Mouse (Mus musculus) WW6 (cell line): ENCODE results near the gene Arl2bp.

Experiments used
- DNase-seq: peaks from one replicate; pipeline ENCODE4 v3.0.0-alpha.2; 2013; ENCODE audit warnings: low read depth, low spot score

Gene Arl2bp

DNA sequence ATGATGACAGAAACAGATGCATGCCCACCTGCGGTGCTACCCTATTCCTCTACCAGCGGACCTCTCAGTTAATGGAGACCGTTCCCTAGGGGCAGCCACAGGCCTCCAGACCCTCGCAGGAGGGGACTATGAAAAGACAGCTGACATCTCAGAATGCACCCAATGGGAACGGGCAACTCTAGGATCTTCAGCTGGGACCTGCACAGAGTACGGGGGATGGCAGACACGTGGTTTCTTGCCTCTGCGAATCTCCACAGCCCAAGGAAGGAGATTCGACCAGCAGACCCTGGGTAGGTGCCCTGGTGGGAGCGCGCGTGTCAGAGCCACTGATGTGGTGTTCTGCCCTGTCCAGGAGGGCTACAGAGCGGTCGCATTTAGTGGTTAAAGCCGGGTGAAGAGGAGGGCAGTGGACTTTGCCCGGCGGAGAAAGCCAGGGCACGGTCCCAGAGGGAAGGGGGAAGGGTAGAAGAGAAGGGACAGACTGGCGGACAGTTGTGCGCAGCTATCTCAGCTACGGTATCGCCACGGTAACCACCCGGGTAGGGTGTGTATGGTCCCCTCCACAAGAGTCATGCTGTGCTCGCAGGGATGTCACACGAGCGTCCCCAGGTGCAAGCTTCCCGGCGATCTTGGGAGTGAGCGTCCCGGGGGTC, 29.1 kb downstream of the Arl2bp start:
- no peak for DNase-seq

DNA sequence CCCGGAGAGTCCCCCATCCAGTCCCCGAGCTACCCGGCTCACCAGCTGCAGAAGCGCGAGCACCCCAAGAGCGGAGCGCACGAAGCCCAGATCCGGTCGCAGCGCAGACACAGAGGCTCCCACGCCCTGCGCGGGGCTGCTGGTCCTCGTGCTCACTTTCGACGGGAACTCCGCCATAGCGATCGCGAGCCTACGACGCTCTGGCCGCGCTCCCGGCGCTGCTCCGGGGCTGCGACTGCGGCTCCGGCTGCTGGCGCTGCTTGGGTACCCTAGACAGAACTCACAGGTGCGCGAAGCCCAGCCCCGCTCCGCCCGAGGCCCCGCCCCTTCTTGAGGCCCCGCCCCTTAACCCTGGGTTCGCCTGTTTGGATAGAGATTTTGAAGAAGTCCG, 29.6 kb downstream of the Arl2bp start, which contains the start of gene Pllp:
Gene Pllp, minus strand, starts transcription at position 285 of the 391 bp plus-strand sequence.
- DNase-seq: peak; percentile 71

DNA sequence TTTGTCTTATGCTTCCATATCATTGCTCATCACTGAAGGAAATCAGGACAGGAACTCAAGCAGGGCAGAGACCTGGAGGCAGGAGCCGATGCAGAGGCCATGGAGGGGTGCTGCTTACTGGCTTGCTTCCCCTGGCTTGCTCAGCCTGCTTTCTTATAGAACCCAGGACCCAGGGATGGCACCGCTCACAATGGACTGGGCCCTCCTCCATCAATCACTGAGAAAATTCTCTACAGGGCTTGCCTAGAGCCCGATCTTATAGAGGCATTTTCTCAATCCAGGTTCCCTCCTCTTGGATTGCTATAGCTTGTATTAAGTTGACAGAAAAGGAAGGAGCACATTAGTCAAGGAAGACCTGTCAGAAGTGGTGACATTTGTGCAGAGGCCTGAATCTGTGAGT, 30.2 kb downstream of the Arl2bp start:
- DNase-seq: no peak

DNA sequence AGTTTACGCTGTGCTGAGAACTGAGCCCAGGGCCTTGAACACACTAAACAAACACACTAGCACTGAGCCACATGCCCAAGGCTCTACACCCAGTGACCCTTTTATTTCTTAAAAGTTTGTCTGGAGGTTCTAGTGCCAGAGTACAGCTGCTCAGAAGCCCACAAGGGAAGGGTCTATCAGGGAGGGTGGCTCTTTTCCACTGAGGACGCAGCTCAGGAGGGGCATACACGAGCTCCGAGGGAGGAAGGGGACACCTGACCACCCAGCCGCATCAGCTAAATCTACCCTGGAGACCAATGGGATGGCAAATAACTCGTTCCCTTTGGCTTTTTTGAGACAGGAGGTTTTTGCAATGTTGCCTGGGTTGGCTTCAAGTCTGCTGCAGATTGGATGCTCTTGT, 31.6 kb downstream of the Arl2bp start:
- no peak for DNase-seq

- no peak for DNase-seq
Observed at GRCm38 (mm10) chr8:94699366-94699765, 33.0 kb downstream of the Arl2bp start.

GRCm38 (mm10) chr8:94700421-94700935, 34.1 kb downstream of the Arl2bp start:
- no peak for DNase-seq

- DNase-seq: no peak
Observed at GRCm38 (mm10) chr8:94702156-94702555, 35.8 kb downstream of the Arl2bp start.

DNA sequence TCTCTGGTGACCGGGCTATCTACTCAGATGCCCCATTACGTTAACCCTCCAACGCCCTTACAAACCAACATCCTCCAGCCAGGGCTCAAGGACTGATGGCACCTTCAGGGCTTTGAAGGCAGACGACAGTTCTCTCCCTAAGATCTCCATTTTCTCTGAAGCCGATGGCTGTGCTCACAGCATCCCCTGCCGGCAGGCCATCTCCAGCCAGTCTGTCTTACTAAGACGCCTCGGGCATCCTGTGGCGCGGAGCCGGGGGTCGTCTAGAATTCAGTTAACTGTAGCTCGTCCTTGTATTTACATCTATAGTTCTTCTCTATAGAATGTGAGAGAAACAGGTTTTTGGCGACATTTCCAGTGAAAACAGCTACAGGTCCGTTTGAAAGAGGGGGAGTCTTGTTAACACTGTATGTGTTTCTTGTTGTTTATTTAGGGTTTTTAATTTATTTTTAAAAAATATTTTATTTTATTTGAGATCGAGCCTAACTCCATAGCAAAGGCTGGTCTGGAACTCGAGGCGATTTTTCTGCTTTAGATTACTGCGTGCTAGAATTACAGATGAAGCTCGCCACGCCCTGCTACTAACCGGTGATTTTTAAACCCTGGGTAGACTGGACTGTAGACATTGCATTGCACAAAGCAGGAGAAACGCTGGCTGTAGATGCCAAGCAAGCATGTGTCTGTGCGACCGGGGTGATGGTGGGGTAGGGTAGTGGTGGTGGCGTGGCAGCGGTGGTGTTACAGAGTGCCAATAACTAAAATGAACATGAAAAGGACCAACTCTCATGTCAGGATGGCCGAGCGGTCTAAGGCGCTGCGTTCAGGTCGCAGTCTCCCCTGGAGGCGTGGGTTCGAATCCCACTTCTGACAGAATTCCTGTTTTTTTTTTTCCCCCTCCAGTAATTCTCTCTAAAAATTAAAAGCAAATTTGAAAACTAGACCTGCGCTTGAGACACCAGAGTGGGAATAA, 36.7 kb downstream of the Arl2bp start:
- peak; percentile 77 for DNase-seq

DNA sequence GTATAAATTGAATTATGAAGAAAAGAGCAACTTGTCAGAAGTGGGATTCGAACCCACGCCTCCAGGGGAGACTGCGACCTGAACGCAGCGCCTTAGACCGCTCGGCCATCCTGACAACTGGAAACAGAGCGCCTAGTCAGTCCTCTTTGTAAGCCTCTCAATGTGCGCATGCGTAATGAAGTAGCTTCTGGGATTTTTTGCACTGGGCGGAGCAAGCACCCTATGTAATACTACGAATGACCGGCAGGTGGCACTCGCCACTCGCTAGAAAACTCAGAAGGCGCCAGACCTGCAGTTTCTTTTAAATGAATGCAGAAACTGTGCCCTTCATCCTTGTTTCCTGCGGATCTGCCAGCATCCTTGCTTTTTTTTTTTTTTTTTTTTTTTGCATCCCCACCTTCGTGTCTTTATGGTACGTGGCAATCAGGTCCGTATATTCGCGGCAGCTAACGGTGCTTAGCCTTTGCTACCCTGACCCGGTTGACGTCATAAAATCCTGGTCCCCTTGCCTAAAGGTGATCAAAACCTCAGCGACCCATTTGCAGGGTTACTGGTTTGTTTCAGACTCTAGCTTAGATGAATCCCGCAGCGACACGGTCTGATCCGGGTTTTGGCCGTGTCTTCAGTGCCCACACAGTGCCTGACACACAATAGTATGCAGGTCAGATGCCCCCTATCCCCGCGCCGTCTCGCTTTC, 37.7 kb downstream of the Arl2bp start:
- peak; percentile 92 for DNase-seq

- no peak for DNase-seq
Observed at GRCm38 (mm10) chr8:94704669-94704984, 38.2 kb downstream of the Arl2bp start.

GRCm38 (mm10) chr8:94705581-94706245, 39.3 kb downstream of the Arl2bp start:
- DNase-seq: no peak

- no peak for DNase-seq
Observed at GRCm38 (mm10) chr8:94706732-94707395, 40.5 kb downstream of the Arl2bp start.

DNA sequence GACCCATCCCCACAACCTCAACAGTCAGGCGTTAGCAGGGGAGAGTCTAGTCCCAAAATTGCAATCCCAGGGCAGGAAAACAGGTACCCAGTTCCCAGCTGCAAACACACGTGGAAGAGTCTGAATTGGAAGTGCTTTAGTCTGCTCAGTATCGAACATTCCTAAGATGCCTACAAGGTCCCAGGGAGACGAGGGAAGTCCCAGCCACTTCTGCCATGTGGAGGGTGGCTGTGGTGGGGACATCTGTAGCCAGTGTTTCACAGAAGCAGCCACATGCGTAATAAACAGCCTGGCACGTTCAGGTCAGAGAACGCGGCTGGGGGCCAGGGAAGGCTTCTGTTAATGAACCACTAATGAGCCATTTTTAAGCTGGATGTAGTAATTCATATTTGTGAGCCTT, 43.9 kb downstream of the Arl2bp start:
- no peak for DNase-seq

GRCm38 (mm10) chr8:94711160-94711718, 44.8 kb downstream of the Arl2bp start:
- DNase-seq: no peak

DNA sequence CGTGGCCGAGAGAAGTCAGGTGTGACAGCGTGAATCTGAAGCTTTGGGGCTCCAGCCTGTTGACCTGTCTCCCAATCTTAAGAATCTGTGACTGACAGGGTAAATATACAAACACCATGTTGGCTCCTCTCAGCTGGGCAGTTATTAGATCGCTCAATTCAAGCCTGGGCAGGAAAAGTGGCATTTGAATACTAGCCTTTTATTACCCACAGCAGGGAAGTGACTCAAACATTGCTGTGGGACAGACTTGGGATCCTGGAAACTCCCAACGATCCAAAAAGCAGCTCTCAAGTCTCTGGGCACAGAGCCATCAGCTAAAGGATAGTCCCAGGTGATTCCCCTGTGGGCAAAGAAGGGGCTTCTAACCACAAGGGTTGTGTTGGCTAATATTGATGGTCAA, 48.2 kb downstream of the Arl2bp start:
- no peak for DNase-seq

DNA sequence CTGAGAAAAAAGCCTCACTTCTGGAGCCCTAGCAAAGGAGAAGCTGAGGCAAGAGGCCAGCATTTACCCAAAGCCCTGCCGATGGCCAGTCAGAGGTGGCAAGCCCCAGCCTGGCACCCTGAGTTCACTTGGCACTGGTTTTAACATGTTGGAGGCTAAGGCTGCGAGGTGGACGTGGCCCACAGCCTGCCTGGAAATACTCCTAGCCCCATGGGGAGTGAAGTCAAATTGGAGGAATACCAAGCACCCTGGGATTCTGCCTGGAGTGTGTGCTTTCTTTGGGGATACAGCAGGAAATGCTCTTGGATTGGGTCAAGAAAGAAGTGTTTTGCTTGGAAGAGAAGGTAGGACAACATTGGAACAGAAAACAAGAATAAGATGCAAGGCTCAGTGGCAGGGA, 49.5 kb downstream of the Arl2bp start:
- no peak for DNase-seq

GRCm38 (mm10) chr8:94716841-94717240, 50.4 kb downstream of the Arl2bp start:
- no peak for DNase-seq
